Mouse (Mus musculus) myocyte (in vitro differentiated cells): ENCODE measurements around the gene Pou4f1.

ENCODE experiments used
- MAX ChIP-seq: IDR thresholded peaks from one replicate; pipeline ENCODE4 v1.6.1; 2011; ENCODE audit warnings: low read depth, mild to moderate bottlenecking, control low read depth
- POLR2A ChIP-seq: IDR thresholded peaks from one replicate; pipeline ENCODE4 v1.6.1; 2011; ENCODE audit warnings: low read depth, mild to moderate bottlenecking, control low read depth, moderate library complexity; ENCODE audit not compliant: insufficient read length

GRCm38 (mm10) chr14:104430819-104431218 is 37.0 kb downstream of the Pou4f1 start:
- TF ChIP-seq POLR2A: no peak
- TF ChIP-seq MAX: no peak
